Mouse (Mus musculus): Measurements from ENCODE around the gene Mylpf.
A peak's percentile ranks its signal among the peaks of the same experiment; 100 is the strongest.
"Not testable (repeated sequence)": the region's sequence is repeated elsewhere in the genome, so short reads cannot be mapped to it uniquely, and the experiment has no call there.

The Mylpf gene

DNA sequence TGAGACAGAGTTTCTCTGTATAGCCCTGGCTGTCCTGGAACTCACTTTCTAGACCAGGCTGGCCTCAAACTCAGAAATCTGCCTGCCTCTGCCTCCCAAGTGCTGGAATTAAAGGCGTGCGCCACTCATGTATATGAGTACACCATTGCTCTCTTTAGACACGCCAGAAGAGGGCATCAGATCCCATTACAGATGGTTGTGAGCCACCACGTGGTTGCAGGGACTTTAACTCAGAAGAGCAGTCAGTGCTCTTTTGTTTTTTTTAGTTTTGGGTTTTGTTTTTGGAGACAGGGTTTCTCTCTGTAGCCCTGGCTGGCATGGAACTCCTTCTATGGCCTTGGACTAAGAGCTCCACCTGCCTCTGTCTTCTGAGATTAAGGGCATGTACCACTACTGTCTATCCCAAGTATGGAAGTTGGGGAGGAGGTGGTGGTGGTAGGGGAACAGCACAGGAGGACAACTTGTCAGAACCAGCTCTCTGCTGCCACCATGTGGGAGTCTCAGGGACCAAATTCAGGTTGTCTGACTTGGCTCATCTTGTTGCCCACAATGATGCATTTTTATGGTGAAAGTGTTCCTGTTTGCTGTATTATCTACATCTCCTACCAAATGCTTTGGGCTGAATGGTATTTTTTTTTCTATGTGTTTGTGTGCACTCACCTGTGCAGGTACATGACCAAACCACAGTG lies 20.1 kb downstream of the Mylpf start:
- DNase-seq = peak; percentile 88 to 90

DNA sequence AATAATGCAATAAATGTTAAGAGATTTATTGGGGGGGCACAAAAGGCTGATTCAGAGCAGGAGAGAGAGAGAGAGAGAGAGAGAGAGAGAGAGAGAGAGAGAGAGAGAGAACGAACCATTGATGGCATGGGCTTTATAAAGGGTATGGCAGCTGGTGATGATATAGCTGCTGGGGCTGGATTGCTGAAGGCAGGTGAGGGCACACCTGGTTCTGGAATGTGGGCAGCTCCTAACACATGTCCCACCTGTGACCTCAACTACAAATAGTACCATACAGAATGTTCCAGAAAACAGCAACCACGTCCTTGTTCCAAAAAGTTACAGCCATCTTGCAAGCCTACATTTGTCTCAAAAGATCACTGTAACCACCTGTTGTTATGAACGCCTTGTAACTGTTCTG lies 22.7 kb downstream of the Mylpf start:
- no peak for DNase-seq

DNA sequence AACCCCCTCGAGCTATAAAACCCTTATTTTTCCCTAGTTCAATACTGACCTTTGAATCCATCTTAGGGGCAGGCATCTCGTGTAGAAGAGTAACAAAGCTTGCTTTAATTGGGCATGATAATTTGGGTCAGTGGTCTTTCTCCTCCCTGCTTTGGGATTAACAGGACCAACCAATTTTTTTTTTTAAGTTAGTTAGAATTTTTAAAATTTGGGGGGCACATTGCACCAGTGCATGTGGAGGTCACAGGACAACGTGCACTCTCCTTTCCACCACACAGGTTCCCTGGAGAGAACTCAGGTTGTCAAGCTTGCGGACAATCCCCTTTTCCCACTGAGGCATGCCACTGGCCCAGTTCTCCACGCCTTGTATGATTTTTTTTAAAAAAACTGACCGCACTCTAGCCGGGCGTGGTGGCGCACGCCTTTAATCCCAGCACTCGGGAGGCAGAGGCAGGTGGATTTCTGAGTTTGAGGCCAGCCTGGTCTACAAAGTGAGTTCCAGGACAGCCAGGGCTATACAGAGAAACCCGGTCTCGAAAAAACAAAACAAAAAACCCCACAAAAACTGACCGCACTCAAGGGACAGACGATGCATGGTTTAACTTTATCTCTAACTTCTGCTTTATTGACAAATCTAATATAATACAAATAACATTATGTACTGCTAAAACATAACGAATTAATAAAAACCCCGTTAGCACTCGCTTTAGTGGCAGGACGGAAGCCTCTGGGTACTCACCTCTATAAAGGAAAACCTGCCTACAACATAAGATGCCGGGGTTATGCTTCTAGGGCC lies 23.3 kb downstream of the Mylpf start:
- no peak for DNase-seq

DNA sequence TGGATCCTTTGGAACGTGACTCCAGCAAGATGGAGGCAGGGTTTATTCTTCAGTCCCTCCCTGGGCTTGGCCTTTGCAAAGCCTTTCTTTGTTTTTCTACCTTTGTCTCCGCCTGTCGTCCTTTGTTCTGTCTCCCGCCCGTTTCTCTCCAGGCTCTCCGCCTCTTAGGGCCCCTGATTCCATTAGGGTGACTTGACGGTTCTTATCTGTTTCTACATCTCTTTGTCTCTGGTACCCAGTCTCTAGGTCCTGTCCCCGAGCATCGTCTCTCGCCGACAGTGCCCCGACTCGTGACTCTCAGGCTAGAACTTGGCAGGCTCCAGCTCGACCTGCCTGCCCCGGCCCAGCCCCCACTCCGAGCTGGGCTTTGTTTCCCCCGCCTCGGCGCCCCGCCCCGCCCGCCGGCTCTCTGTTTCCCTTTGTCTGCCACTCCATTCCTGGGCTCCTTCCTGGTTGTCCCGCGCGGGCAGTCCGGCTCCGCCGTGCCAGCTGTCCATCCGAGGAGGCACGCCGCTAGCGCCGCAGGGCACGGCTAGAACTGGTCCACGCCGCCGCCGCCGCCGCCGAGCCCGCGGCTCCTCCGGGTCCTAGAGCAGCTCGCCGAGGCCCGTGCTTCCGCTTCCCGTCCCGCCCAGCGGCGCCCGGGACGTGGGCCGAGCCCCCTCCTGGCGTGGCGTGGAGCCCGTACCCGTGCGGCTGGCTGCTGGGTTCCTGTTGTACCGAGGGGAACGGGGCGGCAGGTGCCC lies 24.1 kb downstream of the Mylpf start, which contains the start of the genes Zfp553 and Sept1:
Gene Zfp553, plus strand, starts transcription at position 440 of the 746 bp plus-strand sequence.
Gene Sept1, minus strand, starts transcription at position 509 of the 746 bp plus-strand sequence.
- DNase-seq = peak; percentile 80 to 83

DNA sequence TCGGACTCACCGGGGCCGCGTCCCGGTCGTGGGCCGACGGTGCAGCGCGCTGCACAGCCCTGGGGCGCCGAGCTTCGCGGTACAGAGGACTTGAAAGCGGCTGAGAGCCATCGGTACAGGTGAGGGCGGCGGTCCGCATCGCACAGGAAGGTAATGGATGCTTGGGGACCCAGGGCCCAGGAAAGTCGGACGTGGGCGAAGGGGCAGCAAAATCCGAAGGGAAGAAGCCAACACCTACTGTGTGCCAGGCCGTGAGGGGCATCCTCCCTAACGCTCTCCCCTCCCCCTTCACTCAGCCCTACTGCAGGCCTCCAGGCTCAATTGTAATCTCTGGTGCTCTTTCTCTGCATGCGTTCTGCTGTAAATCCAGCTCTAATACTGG lies 24.7 kb downstream of the Mylpf start:
- DNase-seq = no peak

DNA sequence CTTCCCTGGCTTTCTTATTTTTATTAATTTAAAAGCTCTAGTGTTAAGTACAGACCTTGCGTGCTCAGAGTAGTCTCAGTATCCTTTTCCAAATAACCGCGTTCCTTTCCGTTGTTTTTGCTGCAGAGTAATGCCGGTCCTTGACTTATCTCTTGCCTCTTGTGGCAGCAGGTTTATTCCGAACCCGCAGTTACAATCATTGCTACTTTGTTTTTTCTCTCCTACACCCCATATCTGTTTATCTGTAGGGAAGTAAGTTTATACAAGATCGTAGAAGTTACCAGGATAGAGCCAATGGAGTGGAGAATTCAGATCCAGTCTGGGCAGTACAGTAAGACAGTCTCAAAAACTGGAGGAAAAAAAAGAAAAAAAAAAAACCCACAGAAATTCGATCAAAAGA lies 25.1 kb downstream of the Mylpf start:
- DNase-seq = no peak

DNA sequence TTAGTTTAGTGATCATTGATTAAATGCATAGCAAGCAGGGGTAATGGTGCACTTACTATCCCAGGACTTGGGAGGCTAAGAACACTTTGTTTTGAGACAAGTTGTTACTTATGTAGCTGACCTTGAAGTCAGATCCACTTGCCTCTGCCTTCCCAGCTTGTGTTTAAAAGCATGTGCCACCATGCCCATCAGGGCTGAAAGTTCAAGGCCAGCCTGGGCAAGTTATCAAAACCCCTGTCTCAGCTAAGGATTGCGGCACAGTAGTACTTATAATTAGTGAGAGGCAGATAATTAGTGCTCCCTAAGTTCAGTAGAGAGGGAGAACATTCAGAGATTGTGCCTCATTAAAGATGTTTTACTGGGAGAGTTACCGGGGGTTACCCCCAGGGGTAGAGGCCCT lies 26.1 kb downstream of the Mylpf start:
- no peak for DNase-seq

DNA sequence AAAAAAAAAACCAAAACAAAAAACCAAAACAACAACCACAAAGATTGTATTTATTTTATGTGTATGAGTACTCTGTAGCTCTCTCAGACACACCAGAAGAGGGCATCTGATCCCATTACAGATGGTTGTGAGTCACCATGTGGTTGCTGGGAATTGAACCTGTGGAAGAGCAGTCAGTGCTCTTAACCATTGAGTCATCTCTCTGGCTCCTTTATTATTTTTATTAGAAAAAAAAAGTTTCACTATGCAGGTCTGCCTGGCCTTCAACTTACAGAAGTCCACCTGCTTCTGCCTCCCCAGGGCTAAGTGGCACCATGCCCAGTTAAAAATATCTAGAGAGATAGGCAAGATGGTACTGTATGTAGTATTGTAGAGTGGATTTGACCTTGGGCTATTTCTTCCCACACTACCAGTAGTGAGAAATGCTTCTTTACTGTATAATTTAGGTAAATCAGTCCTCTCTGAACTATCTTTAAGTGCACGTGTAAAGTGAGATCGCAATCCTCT lies 34.7 kb downstream of the Mylpf start:
- no peak for DNase-seq

DNA sequence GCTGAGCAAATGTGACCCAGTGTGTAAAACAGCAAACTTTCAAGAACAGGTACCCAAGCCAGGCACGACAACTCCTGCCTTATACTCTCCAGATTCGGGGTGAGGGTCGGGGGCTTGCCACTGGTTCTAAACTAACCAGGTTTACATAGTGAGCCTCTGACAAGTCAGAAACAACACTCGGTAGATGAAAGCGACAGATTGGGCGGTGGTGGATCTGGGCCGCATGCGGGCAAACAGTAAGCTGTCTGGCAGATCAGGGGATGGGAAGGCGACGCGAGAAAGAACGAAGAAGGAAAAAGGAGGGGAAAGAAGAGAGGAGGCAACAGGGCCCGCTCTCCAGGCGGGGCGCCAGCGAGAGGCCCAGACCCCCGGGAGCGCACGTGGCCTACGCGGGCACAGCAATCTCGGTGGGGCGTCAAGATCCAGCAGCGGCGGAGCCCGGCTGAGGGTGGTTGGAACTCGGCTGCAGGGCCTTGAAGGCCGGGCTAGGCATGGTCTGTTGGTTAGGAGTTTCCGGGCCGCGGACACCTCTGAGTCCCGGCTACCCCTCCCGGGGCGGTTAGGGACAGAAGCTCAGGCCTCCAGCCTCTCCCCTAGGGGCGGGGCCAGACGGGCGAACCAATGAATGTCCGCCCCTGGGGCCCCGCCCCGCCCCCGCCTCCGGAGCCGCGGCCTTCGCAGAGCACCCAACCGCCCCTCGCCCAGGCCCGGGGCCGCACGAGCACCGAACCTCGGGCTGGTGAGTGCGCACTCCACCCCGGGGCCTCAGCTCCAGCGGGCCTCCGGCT lies 35.4 kb downstream of the Mylpf start, which contains the start of gene Zfp771:
Gene Zfp771, plus strand, starts transcription at position 405 of the 788 bp plus-strand sequence.
- DNase-seq = peak; percentile 94 to 95

DNA sequence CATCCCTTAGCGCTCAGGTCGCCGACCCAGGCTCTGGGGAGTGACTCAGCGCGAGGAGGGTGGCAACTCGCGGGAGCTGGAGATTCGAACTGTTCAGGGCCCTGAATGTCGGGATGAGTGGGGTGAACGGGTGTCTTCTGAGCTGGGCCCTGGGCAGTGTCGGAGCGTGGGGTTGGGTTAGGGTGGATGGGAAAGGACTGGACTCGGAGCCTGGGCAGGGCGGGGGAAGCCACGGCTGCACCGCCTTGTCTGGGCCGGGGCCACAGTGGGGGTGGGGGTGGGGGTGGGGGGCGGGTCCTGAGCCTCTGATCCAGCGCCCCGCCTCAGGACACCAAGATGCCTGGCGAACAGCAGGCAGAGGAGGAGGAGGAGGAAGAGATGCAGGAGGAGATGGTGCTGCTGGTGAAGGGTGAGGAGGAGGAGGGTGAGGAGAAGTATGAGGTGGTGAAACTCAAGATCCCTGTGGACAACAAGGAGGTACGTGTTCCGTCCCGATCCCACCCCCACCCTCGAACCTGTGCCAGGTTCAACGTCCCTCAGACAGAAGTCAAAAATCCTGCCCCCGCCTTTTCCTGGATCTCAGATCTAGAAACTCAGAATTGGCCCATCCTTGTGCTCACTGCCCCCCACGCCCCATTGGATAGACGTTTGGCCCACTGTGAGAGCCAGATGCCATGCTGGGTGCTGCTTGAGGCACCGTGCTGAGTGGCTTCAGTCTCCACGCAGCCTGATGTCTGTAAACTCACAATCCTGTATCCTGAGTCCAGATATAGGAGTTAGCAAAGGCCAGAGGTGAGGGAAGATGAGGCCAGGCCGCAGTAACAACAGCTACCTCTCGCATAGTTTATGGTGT lies 36.2 kb downstream of the Mylpf start:
- no peak for DNase-seq

DNA sequence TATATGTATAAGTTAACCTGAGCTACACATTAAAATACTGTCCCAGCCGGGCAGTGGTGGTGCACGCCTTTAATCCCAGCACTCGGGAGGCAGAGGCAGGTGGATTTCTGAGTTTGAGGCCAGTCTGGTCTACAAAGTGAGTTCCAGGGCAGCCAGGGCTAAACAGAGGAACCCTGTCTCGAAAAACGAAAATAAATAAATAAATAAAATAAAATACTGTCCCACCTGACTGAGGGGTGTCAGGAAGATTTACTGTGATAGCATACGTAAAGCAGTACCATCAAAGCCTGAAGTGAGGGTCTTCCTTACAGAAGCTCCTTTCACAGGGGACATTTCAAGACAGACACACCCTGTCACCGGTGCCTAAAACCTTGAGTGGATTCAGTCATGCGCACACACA lies 41.8 kb downstream of the Mylpf start:
- DNase-seq = not testable (repeated sequence)

DNA sequence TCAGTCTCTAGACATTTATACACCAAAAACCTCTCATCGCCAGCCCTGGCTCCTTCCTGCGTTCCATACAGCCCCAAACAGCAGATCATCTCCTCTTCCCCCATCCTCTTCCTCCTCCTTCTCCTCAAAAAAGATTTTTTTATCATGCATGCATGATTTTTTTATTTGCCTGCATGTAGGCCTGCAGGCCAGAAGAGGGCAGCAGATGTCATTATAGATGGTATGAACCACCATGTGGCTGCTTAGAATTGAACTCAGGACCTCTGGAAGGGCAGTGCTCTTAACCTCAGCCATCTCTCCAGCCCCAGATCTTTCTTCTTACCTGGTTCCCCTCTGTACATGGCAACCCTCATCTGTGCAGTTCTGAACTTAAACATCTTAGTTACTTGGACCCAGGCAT lies 43.7 kb downstream of the Mylpf start:
- DNase-seq = peak; percentile 53 to 54

DNA sequence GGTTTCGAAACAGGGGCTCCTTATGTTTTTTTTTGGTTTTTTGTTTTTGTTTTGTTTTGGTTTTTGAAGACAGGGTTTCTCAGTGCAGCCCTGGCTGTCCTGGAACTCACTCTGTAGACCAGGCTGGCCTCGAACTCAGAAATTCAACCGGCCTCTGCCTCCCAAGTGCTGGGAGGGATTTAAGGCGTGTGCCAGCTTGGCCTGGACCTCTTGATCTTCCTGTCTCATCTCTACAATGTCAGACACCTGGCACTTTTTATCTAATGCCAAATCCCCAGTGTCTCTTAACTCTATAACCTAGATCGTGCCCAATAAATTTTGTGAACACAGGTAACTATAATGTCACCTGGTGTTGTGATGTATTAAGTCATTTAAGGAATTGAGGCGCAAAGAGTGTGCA lies 44.7 kb downstream of the Mylpf start:
- no peak for DNase-seq

DNA sequence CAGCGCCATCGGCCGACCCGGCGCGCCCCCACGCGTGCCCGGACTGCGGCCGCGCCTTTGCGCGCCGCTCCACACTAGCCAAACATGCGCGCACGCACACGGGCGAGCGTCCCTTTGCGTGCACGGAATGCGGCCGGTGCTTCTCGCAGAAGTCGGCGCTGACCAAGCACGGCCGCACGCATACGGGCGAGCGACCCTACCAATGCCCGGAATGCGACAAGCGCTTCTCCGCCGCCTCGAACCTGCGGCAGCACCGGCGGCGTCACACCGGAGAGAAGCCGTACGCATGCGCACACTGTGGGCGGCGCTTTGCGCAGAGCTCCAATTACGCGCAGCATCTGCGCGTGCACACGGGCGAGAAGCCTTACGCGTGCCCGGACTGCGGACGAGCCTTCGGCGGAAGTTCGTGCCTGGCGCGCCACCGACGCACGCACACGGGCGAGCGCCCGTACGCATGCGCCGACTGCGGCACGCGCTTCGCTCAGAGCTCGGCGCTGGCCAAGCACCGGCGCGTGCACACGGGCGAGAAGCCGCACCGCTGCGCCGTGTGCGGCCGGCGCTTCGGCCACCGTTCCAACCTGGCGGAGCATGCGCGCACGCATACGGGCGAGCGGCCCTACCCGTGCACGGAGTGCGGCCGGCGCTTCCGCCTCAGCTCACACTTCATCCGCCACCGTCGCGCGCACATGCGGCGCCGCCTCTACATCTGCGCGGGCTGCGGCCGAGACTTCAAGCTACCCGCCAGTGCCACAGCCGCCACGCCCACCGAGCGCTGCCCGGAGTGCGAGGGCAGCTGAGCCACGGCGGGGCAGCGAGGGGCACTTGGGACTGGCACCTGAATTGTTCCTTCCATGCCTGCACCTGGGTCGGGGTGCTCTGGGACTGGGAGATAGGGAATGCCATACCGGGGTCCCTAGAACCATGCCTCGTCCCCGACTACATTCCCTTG lies 45.4 kb downstream of the Mylpf start:
- DNase-seq = peak; percentile 92 to 94

DNA sequence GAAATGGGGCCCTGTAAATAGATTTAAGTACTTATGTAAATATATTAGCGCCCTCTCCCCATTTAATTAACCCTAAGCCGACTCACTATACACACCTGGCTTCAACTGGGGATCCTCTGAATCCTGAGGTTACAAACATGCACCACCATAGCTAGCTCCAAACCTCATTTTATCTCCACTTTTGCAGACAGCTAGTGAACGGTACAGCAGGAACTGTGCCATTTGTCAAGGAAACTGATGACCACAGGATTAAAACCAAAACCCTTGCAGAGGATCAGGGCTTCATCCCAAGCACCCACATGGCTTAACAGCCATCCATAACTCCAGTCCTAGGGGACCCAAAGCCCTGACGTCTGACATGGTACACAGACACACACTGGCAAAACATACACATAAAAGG lies 46.3 kb downstream of the Mylpf start:
- DNase-seq = no peak

DNA sequence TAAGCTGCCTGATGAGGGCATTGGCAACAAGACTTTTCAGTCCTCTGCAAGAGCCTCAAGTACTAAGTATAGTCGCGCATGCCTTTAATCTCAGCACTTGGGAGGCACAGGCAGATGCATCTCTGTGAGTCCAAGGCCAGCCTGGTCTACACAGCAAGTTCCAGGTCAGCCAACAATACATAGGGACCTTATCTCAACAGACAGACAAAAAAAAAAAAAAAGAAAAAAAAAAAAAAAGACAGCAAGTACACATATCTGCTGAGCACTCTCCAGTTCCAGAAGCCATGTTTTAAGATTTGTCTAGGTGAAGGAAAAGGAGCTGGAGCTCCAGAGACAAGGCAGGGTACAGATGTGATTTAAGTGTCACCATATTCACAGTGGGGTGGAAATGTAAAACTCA lies 47.3 kb downstream of the Mylpf start:
- DNase-seq = no peak

DNA sequence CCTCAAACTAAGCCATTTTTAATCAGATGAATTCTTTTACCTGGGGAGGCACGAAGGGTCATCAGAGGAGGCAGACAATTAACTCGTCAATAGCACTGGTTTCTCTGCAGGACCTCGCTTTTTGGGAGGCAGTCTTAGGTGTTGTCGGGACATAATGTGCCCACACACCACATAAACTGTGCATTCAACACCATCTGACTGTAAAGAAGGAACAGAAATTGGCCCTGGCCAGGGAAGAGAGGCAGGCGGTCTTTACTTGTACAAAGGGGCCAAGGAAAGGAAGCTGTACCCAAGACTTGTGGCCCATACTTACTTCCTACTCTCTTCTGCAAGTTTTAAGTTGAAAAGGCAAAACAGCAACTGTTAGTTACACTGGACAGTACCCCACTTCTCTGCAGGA lies 47.8 kb downstream of the Mylpf start:
- no peak for DNase-seq

DNA sequence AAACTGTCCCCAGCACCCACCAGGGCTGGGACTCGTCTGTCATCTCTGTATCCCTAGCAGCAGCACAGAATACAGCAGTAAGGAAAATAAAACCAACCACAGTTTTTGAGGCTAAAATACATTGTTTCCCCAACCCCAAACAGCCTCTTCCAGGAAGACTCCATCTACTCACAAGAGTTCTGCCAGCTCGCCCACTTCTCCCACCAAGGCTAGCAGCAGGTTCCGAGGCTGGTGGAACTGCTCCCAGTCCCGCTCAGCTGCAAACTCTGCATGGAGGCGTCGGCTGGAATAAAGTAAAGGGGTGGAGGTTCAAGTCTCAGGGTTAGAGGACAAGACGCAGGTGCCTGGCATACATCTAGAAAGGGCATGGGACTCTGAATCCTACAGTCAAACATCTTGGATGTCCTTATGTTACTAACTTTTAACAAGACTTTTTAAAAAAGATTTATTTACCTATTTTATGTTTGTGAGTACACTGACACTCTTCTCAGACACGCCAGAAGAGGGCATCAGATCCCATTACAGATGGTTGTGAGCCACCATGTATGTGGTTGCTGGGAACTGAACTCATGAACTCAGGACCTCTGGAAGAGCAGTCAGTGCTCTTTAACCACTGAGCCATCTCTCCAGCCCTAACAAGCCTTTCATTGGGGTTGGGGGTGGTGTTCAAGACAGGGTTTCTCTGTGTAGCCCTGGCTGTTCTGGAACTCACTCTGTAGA lies 50.7 kb downstream of the Mylpf start:
- DNase-seq = no peak

DNA sequence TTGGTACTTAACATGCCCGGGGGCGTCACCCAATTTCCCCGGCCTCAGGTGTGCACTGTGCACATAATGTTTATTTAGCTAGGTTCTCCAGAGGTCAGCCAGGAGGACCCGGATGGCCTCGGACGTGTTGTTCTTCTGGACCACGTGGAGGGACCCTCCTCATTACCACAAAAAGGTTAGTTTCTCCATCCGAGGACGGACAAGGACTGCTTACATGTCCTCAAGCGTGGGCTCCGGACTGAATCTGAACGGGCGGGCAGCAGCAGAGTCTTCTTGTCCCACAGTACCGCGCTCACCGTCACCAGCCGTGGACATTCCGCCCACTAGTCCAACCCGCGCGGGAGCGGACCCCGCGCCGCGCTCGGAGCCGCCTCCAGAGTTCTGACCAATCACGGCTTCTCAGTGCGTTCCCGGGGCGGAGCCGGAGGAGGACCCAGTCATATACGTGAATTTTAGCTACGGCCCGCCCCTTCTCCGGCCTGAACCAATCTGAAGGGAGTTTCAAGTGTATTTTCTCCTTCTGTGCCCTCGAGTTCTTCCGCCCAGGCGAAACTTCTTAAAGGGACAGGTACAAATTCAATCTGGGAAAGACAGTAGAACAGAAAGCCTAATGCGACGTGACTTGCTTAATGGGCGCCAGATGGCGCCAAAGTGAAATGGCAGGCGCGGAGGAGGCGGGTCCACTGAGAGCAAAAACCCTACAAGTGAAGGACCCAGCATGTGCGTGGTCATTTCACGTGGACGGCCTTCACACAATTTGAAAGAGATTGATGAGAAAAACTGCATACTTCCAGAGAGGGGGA lies 51.8 kb downstream of the Mylpf start, which contains the start of gene Dctpp1:
Gene Dctpp1, minus strand, starts transcription at position 401 of the 803 bp plus-strand sequence.
- DNase-seq = peak; percentile 95 to 96
